Mouse (Mus musculus): ENCODE measurements at regions not wholly inside any gene's neighbourhood (a gene's known extent, or its start where the extent isn't known, plus 50 kb on each side); places are given as distances from the start of the nearest gene placed in this dataset.

DNA sequence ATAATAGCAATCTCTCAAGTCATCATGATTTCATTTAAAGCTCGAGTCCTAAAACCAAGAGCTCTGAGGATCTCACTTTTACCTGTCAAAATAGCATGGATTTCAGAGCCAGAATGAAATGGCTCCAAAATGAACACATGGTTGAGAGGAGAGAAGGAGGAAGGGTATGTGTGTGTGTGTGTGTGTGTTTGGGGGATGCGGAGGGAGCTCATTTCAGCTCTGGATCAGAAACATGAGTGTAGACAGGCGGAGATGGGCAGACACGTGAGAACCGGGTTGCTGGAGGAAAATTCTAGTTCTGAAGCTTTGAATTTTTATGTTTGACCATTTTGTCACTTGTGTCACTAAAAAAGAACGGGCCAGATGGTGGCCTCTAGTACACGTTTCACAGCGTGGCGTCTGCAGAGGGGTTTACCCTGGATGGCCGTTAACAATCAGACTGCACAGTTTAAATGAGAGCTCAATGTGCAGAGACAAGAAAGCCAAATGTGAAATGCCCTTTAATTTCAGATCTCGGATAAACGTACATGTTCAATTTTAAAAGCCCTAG, 232.5 kb upstream of the Tbc1d5 start:
- TF ChIP-seq POLR2AphosphoS5 (IDR thresholded peaks at IDR 0.05; ENCODE audit: insufficient replicate concordance, low read depth, low read length) (no peak), CTCF (IDR thresholded peaks at IDR 0.05; ENCODE audit: low read depth, low read length) (no peak), GATA1 (IDR thresholded peaks at IDR 0.05; ENCODE audit: borderline replicate concordance, low read length) (no peak), TAL1 (conservative IDR thresholded peaks at IDR 0.05; ENCODE audit: low read depth, low read length) (no peak), GATA2 (IDR thresholded peaks at IDR 0.05; ENCODE audit: borderline replicate concordance, low read depth, low read length) (no peak)
- Histone ChIP-seq H3K4me1 (ENCODE audit: insufficient read depth, low read depth, low read length) (no peaks in the 10 kb centered on the region), H3K9me3 (replicated peaks) (peaks cover 7% of the 10 kb centered on the region), H3K27me3 (ENCODE audit: insufficient read depth, low read length) (no peaks in the 10 kb centered on the region), H3K36me3 (replicated peaks) (no peaks in the 10 kb centered on the region), H3K4me3 (ENCODE audit: low read depth, low read length) (no peak overlapping the region)
- DNase-seq (ENCODE audit: low spot score) (no peak), ATAC-seq (ENCODE audit: extremely low read depth, insufficient number of reproducible peaks, low FRiP score, poor library complexity, severe bottlenecking) (no peak)

DNA sequence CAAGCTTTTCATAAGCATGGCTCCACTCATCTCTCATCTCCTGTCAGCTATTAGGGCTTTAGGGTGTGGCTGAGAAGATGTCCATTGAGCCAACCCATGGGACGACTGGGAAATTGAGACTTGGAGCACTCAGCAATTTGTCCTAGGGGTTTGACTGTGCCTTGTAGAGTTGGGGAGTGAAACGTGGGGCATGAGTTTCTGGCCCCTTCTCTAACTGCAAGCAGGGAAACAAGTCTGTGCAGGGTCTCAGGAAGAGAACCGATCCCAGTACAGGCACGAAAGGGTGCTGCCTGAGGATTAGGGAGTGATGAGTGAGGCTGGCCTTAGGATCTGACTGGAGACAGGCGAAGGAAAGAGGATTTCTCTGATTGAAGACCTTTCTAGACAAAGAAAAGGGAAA, 229.7 kb upstream of the Tbc1d5 start:
- Histone ChIP-seq H3K4me3 (ENCODE audit: low read depth, low read length) (no peak overlapping the region), H3K27me3 (ENCODE audit: insufficient read depth, low read length) (no peaks in the 10 kb centered on the region), H3K9me3 (replicated peaks) (peaks cover 7% of the 10 kb centered on the region), H3K4me1 (ENCODE audit: insufficient read depth, low read depth, low read length) (no peaks in the 10 kb centered on the region), H3K36me3 (replicated peaks) (no peaks in the 10 kb centered on the region)
- DNase-seq (ENCODE audit: low spot score) (no peak), ATAC-seq (ENCODE audit: extremely low read depth, insufficient number of reproducible peaks, low FRiP score, poor library complexity, severe bottlenecking) (no peak)
- TF ChIP-seq POLR2AphosphoS5 (IDR thresholded peaks at IDR 0.05; ENCODE audit: insufficient replicate concordance, low read depth, low read length) (no peak), CTCF (IDR thresholded peaks at IDR 0.05; ENCODE audit: low read depth, low read length) (no peak), GATA1 (IDR thresholded peaks at IDR 0.05; ENCODE audit: borderline replicate concordance, low read length) (no peak), GATA2 (IDR thresholded peaks at IDR 0.05; ENCODE audit: borderline replicate concordance, low read depth, low read length) (no peak), TAL1 (conservative IDR thresholded peaks at IDR 0.05; ENCODE audit: low read depth, low read length) (no peak)

DNA sequence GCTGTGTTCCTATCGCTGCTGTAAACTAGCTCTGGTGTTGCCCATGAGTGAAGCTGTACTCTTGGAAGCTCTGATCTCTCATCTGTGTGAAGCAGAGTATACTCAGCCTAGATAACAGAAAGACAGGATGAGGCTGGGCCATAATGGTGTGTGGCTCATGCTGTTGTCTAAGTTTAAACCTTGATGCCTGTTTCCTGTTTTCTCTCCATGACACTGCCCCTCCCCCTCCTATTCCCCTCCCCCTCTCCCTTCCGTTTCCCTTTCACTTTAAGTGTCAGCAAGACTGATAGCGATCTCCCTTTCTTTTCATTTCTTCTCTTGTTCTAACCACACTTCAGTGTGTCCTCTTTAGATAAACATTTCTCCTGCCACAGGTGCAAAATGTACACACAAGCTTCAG, 229.2 kb upstream of the Tbc1d5 start:
- ATAC-seq (ENCODE audit: extremely low read depth, insufficient number of reproducible peaks, low FRiP score, poor library complexity, severe bottlenecking) = peak; percentile 41
- Histone ChIP-seq H3K27me3 (ENCODE audit: insufficient read depth, low read length) (no peaks in the 10 kb centered on the region), H3K4me1 (ENCODE audit: insufficient read depth, low read depth, low read length) (no peaks in the 10 kb centered on the region), H3K4me3 (ENCODE audit: low read depth, low read length) (no peak overlapping the region), H3K36me3 (replicated peaks) (no peaks in the 10 kb centered on the region), H3K9me3 (replicated peaks) (peaks cover 10% of the 10 kb centered on the region)
- DNase-seq (ENCODE audit: low spot score) = no peak
- no peak for TF ChIP-seq GATA1 (IDR thresholded peaks at IDR 0.05; ENCODE audit: borderline replicate concordance, low read length)

DNA sequence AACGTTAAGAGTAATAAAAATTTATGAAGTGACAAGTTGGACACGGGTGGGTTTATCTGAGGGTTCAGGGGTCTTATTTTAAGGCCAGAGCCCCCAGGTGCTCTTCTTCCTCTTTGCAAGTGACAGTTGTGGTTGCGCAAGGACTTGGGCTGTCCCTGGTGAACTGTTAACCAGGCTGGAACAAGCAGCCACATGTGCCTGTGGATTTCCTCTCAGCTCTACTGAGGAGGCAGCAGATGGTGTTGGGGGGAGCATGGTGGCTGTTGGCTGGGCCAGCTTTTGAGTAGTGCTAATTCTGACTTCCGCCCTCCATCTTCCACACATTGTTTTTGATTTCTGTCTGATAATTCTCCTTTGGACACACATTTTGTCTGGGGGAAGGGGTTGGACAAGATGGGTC, 227.9 kb upstream of the Tbc1d5 start:
- DNase-seq (ENCODE audit: low spot score) (no peak), ATAC-seq (ENCODE audit: extremely low read depth, insufficient number of reproducible peaks, low FRiP score, poor library complexity, severe bottlenecking) (no peak)
- Histone ChIP-seq H3K27me3 (ENCODE audit: insufficient read depth, low read length) (no peaks in the 10 kb centered on the region), H3K36me3 (replicated peaks) (no peaks in the 10 kb centered on the region), H3K4me3 (ENCODE audit: low read depth, low read length) (no peak overlapping the region), H3K4me1 (ENCODE audit: insufficient read depth, low read depth, low read length) (no peaks in the 10 kb centered on the region), H3K9me3 (replicated peaks) (peaks cover 11% of the 10 kb centered on the region)
- TF ChIP-seq TAL1 (conservative IDR thresholded peaks at IDR 0.05; ENCODE audit: low read depth, low read length) (no peak), GATA2 (IDR thresholded peaks at IDR 0.05; ENCODE audit: borderline replicate concordance, low read depth, low read length) (no peak), CTCF (IDR thresholded peaks at IDR 0.05; ENCODE audit: low read depth, low read length) (no peak), POLR2AphosphoS5 (IDR thresholded peaks at IDR 0.05; ENCODE audit: insufficient replicate concordance, low read depth, low read length) (no peak), GATA1 (IDR thresholded peaks at IDR 0.05; ENCODE audit: borderline replicate concordance, low read length) (no peak)

DNA sequence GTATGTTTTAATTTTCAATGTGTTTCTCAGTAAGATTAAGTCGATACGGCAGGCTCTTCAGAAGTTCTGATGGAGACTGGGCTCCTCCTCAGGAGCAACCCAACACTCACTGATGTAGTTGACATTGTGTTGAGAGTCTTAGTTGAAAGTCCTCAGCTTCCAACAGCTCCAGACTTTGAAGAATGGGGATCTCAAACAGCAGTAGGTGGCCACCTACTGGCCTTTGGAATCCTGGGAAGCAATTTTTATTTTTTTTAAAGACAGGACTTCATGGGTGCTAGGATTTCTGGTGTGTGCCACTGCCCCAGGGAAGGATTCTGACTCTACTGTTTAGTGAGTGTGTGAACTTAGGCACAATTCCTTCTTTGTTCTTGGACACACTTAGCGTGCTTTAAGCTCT, 225.9 kb upstream of the Tbc1d5 start:
- H3K27me3 ChIP-seq (ENCODE audit: insufficient read depth, low read length) = no peaks in the 10 kb centered on the region
- no peaks in the 10 kb centered on the region for H3K36me3 ChIP-seq (replicated peaks)
- no peaks in the 10 kb centered on the region for H3K4me1 ChIP-seq (ENCODE audit: insufficient read depth, low read depth, low read length)
- H3K9me3 ChIP-seq (replicated peaks) = peaks cover 11% of the 10 kb centered on the region
- no peak for ATAC-seq (ENCODE audit: extremely low read depth, insufficient number of reproducible peaks, low FRiP score, poor library complexity, severe bottlenecking)
- TF ChIP-seq CTCF (IDR thresholded peaks at IDR 0.05; ENCODE audit: low read depth, low read length) (no peak), POLR2AphosphoS5 (IDR thresholded peaks at IDR 0.05; ENCODE audit: insufficient replicate concordance, low read depth, low read length) (no peak), GATA2 (IDR thresholded peaks at IDR 0.05; ENCODE audit: borderline replicate concordance, low read depth, low read length) (no peak), TAL1 (conservative IDR thresholded peaks at IDR 0.05; ENCODE audit: low read depth, low read length) (no peak), GATA1 (IDR thresholded peaks at IDR 0.05; ENCODE audit: borderline replicate concordance, low read length) (no peak)
- no peak overlapping the region for H3K4me3 ChIP-seq (ENCODE audit: low read depth, low read length)
- DNase-seq (ENCODE audit: low spot score) = no peak

DNA sequence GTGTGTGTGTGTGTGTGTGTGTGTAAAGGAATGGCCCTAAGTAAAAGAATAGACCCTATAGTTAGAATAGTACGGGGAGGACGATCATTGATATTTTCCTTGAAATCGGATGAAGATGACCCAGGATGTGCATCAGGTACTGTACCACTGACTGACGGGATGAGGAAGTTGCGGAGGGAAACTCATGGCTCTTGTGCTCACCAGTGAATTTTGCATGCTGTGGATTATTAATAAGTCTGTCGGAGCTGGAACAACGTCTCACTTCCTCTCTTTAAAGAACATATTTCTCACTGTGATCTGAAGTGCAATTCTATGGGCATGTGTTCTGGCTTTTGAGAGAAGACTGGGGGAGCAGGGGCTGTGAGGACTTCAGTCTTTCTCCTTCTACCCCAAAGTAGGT, 218.8 kb upstream of the Tbc1d5 start:
- no peaks in the 10 kb centered on the region for H3K36me3 ChIP-seq (replicated peaks)
- peaks cover 17% of the 10 kb centered on the region for H3K9me3 ChIP-seq (replicated peaks)
- H3K4me1 ChIP-seq (ENCODE audit: insufficient read depth, low read depth, low read length) = no peaks in the 10 kb centered on the region
- no peak for ATAC-seq (ENCODE audit: extremely low read depth, insufficient number of reproducible peaks, low FRiP score, poor library complexity, severe bottlenecking)
- TF ChIP-seq GATA2 (IDR thresholded peaks at IDR 0.05; ENCODE audit: borderline replicate concordance, low read depth, low read length) (no peak), CTCF (IDR thresholded peaks at IDR 0.05; ENCODE audit: low read depth, low read length) (no peak), POLR2AphosphoS5 (IDR thresholded peaks at IDR 0.05; ENCODE audit: insufficient replicate concordance, low read depth, low read length) (no peak), GATA1 (IDR thresholded peaks at IDR 0.05; ENCODE audit: borderline replicate concordance, low read length) (no peak), TAL1 (conservative IDR thresholded peaks at IDR 0.05; ENCODE audit: low read depth, low read length) (no peak)
- no peak overlapping the region for H3K4me3 ChIP-seq (ENCODE audit: low read depth, low read length)
- no peaks in the 10 kb centered on the region for H3K27me3 ChIP-seq (ENCODE audit: insufficient read depth, low read length)
- no peak for DNase-seq (ENCODE audit: low spot score)
